In the genomic region with DNA sequence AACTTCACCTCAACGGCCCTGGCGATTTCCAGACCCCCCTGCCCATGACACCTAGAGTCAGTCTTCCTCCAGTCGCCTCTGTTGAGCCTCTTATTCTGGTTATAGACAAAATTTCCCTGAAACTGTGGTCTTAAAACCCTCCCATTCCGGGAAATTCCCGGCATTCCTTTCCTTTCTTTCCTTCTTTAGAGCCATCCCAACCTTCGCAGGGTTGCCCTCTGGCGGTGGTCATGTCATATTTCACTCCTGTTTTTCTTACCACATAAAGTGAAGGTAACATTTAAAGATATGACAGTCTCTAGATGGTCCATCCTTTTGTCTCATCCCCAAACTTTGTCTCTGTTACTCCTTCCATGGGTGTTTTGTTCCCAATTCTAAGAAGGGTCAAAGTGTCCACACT, we compare ENCODE assay signal across 10 mouse cellular contexts.
A peak's percentile ranks its signal among the peaks of the same experiment; 100 is the strongest.
DNase-seq lines count a peak whose midpoint lies in the region; ATAC-seq lines count a peak whose summit lies in the region.
"Had no signal": no experiment of that assay in that cellular context is flagged by ENCODE, and none has a peak within 500 bp of the region (broad histone marks: within the 10 kb centered on the region; RNA-seq: fewer than 3 reads in every experiment).

No protein-coding gene starts in this region.

- no peak for ATAC-seq in neural tube, embryonic 15.5 days (ENCODE audit: low FRiP score)

- 0 out of 2 replicates have a peak, but pooled peaks cover under 1% of the 10 kb centered on the region for H3K4me1 ChIP-seq in heart, embryonic 10.5 days
- peaks cover under 1% of the 10 kb centered on the region; the same call in 1 of the 2 replicates for H3K4me1 ChIP-seq in neural tube, embryonic 15.5 days
- H3K4me1 ChIP-seq: forebrain, embryonic 12.5 days; neural tube, embryonic 12.5 days had no signal

- H3K27me3 ChIP-seq in heart, embryonic 10.5 days (ENCODE audit: insufficient read depth, poor library complexity, severe bottlenecking) = no peaks in the 10 kb centered on the region
- H3K27me3 ChIP-seq in neural tube, embryonic 15.5 days (replicated peaks) = no peaks in the 10 kb centered on the region
- H3K27me3 ChIP-seq: forebrain, embryonic 12.5 days; neural tube, embryonic 12.5 days had no signal

- 41% methylated on average over 7 of the region's 7 CpGs for WGBS in heart, embryonic 10.5 days
- 49% methylated on average over 7 of the region's 7 CpGs for WGBS in neural tube, embryonic 15.5 days

- H3K4me3 ChIP-seq in heart, embryonic 10.5 days = no peak overlapping the region
- no peak overlapping the region for H3K4me3 ChIP-seq in neural tube, embryonic 15.5 days (replicated peaks)
- H3K4me3 ChIP-seq: forebrain, embryonic 12.5 days; neural tube, embryonic 12.5 days had no signal

- H3K36me3 ChIP-seq in heart, embryonic 10.5 days = no peaks in the 10 kb centered on the region
- H3K36me3 ChIP-seq in neural tube, embryonic 15.5 days = no peaks in the 10 kb centered on the region
- H3K36me3 ChIP-seq: forebrain, embryonic 12.5 days; neural tube, embryonic 12.5 days had no signal

- DNase-seq in heart, adult 11 months = peak; percentile 54
- DNase-seq in heart, embryonic 10.5 days (ENCODE audit: low spot score) = no peak
- peak; percentile 20 for DNase-seq in neural tube, embryonic 10.5 days (ENCODE audit: extremely low spot score, low spot score)
- peak; percentile 8 for DNase-seq in embryo, embryonic 9.5 days (ENCODE audit: extremely low spot score)
- peak; percentile 26 for DNase-seq in retina, postnatal 1 day
- DNase-seq in urinary bladder, postnatal 14 days (ENCODE audit: low spot score) = no peak
- DNase-seq in layer of hippocampus, postnatal 36 days = no peak

- H3K9me3 ChIP-seq in heart, embryonic 10.5 days = no peaks in the 10 kb centered on the region
- H3K9me3 ChIP-seq in neural tube, embryonic 15.5 days (replicated peaks) = no peaks in the 10 kb centered on the region
- H3K9me3 ChIP-seq: forebrain, embryonic 12.5 days; neural tube, embryonic 12.5 days had no signal

- H3K27ac ChIP-seq in heart, embryonic 10.5 days = no peak overlapping the region
- H3K27ac ChIP-seq in neural tube, embryonic 15.5 days (replicated peaks) = no peak overlapping the region
- H3K27ac ChIP-seq: forebrain, embryonic 12.5 days; neural tube, embryonic 12.5 days had no signal

- H3K9ac ChIP-seq in neural tube, embryonic 15.5 days (replicated peaks) = no peak overlapping the region
- H3K9ac ChIP-seq: forebrain, embryonic 12.5 days; neural tube, embryonic 12.5 days had no signal

- no peak overlapping the region for H3K4me2 ChIP-seq in neural tube, embryonic 15.5 days
- H3K4me2 ChIP-seq: forebrain, embryonic 12.5 days; neural tube, embryonic 12.5 days had no signal

Comparison
In these comparisons a context has a peak if more than half of its experiments do, and no peak if none do; other contexts are left out.
1. DNase-seq: peak in heart, adult 11 months (single experiment), neural tube, embryonic 10.5 days (single experiment), embryo, embryonic 9.5 days (single experiment) and retina, postnatal 1 day (single experiment); none in heart, embryonic 10.5 days (single experiment), urinary bladder, postnatal 14 days (single experiment) and layer of hippocampus, postnatal 36 days (0 of 2).